Mouse (Mus musculus) MEL-GATA-1-ER (cell line): ENCODE measurements around the gene Cldn13.
"Not testable (repeated sequence)": the region's sequence is repeated elsewhere in the genome, so short reads cannot be mapped to it uniquely, and the experiment has no call there.

Experiments used
- DNase-seq: peaks from one replicate; pipeline ENCODE4 v3.0.0-alpha.2; 2012; ENCODE audit warnings: low read depth; ENCODE audit errors: extremely low read depth

The Cldn13 gene

GRCm38 (mm10) chr5:134934666-134935065 is 19.3 kb upstream of the Cldn13 start:
- DNase-seq: no peak

GRCm38 (mm10) chr5:134933686-134934085 is 18.4 kb upstream of the Cldn13 start:
- DNase-seq: not testable (repeated sequence)

DNA sequence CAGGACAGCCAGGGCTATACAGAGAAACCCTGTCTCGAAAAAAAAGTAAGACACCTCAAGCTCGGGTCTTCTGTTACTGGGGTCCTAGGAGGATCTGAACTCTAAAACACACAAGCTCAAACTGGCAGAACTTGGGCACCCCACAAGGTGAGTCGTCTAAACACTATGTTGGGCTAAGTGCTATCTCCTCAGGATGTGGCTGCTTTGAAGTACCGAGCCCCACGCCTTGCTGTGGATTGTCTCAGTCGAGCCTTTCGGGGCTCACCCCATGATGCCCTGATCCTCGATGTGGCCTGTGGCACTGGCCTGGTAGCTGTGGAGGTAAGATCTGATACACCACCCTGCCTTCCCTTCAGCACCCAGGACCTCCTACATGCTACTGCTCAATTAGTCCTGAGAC is 18.0 kb upstream of the Cldn13 start:
- DNase-seq: no peak

GRCm38 (mm10) chr5:134932903-134933276 is 17.6 kb upstream of the Cldn13 start:
- DNase-seq: peak; percentile 84

GRCm38 (mm10) chr5:134932179-134932902 is 17.0 kb upstream of the Cldn13 start, which contains the start of gene Mettl27:
Gene Mettl27, plus strand, starts transcription at chr5:134932368.
- peak; percentile 85 for DNase-seq

GRCm38 (mm10) chr5:134929988-134930387 is 14.7 kb upstream of the Cldn13 start:
- DNase-seq: no peak

DNA sequence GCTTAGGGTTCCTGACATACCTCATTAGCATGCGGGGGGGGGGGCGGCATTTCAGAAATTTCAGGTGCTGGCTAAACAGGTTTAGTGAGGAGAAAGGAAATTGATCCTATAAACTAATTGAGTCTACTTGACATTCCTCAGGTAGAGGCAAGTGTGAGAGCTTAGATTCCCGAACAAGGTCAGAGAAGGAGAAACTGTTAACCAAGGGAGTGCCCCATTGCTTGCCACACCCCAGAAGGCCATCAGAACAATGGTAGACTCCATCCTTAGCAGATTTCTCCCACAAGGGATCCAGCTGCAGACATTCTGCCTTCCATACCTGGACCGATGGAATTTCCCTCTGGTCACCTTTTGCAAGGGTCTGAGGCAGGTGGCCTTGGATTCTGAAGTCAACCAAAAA is 11.4 kb upstream of the Cldn13 start:
- DNase-seq: no peak

DNA sequence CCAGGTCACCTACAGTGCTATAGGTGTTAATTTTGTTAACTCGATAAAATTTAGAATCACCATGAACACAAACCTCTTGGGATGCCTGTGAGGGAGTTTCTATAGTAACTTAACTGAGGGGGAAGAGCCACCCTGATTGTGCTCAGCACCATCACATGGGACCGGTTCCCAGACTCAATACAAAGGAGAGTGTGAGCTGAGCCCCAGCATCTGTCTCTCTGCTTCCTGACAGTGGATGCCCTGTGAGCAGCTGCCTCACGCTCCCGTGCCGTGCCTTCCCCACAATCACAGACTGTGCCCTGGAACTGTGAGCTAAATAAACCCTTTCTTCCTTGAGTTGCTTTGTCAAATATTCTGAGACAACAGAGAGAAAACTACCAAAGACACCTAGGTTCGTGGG is 7.8 kb upstream of the Cldn13 start:
- no peak for DNase-seq

DNA sequence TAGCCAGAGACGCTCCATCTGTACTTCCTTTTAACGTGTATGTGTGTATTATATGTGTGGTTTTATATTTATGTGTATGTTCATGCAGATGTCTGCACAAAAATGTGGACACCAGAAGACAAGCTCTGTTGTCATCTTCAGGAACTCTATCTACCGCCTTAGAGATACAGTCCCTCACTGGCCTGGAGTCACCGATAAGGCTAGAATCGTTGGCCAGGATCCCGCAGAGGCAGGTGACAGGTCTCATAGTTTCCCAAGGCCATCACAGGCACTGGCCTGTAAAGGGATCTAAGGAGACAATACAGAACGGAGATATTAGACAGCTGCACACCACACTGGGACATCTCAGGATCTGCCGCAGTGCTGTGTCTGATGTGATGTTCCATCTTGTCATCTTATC is 5.8 kb upstream of the Cldn13 start:
- DNase-seq: no peak

- no peak for DNase-seq
Observed at GRCm38 (mm10) chr5:134920106-134920687, 4.9 kb upstream of the Cldn13 start.

GRCm38 (mm10) chr5:134919097-134919496 is 3.8 kb upstream of the Cldn13 start:
- peak; percentile 52 for DNase-seq

DNA sequence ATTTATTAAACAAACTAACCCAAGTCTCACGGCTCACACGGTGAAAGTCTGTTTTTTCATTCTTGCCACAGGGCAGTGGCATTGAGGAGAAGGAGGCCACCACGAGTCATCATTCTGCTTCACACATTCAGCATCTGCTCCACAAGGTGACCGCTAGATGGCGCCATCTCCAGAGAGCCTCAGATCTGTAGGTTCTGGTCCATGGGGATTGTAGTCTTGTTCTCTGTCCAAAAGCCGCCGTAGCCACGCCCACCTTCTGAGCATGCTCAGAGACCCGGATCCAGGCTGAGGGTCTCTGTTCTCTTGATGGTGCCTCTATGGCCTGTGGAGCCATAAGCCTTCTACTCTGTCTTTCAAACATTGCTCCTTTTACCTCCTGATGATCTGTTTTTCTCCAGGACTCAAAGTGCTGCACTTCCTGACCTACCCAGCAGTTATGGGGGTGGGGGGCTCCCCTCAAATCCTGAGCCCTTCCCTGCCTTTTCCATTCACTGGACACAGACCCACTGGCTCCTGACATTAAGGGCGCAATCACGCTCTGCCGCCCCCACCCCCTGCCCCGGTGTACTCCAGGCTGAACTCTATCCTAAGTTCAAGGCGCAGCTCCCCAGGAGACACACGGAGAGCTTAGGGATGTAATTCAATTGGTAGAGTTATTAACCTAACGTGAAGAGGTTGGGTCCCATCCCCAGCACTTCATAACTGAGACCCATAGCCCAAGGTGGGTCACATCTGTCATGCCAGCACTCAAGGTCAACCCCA is 2.9 kb upstream of the Cldn13 start:
- DNase-seq: peak; percentile 83

GRCm38 (mm10) chr5:134914510-134914909 is 816 bp downstream of the Cldn13 start:
- DNase-seq: no peak

GRCm38 (mm10) chr5:134913753-134914152 is 1.6 kb downstream of the Cldn13 start:
- DNase-seq: peak; percentile 78

DNA sequence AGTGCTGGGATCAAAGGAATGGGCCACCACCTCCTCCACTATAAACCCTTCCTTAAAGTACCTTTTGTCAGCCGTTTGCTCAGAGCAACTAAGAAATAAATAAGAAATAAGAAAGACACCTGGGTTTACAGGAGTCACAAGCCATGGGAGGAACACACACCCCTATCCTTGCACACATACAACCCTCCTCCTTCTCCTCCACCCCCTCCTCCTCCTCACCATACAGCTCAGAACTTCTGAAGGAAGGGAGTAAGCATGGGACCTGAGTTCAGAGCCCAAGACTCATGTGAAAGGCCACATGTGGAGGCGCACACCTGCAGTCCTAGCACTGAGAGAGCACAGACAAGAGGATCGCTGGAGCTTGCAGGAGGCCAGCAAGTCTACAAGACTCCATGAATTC is 2.0 kb downstream of the Cldn13 start:
- no peak for DNase-seq

GRCm38 (mm10) chr5:134911901-134912300 is 3.4 kb downstream of the Cldn13 start:
- DNase-seq: no peak

GRCm38 (mm10) chr5:134907135-134907534 is 8.2 kb downstream of the Cldn13 start:
- DNase-seq: peak; percentile 85

DNA sequence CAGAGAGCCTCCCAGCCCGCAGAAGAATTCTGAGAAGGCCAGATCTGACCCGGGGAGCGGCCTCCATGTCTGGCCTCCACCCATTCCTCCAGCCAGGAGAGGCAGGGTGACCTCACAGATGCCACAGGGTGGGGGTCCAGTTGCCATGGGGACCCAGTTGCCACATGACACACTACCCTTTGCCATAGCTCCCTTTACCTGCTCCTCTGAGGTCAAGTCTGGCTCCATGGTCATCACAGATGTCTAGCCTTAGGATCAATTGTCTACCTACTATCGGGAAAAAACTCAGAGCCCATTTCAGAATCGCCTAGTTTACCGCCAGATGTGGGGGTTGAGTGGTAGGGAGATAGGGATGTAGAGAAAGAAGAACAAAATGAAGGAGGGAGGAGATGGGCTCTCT is 8.7 kb downstream of the Cldn13 start, which contains the start of gene Tmem270:
Gene Tmem270, minus strand, starts transcription at position 101 of the 400 bp plus-strand sequence.
- no peak for DNase-seq

DNA sequence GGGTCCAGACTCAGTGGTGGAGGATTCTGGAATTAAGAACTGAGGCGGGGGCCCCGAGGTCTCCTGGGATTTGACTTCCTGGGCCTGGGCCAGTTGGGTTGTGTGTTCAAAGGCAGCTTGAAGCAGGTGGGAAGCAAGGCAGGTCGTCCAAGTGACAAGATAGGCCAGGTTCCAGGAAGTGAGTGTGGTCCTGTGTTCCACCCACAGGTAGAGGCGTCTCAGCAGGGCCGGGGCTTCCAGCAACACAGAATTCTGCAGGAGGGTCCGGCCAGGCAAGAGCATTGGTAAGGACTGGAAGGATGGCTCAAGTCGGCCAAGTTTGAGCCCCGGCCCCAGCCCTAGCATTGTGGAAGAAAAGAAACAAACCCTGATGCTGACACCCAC is 13.7 kb downstream of the Cldn13 start:
- no peak for DNase-seq

- no peak for DNase-seq
Observed at GRCm38 (mm10) chr5:134901012-134901643, 14.2 kb downstream of the Cldn13 start.

DNA sequence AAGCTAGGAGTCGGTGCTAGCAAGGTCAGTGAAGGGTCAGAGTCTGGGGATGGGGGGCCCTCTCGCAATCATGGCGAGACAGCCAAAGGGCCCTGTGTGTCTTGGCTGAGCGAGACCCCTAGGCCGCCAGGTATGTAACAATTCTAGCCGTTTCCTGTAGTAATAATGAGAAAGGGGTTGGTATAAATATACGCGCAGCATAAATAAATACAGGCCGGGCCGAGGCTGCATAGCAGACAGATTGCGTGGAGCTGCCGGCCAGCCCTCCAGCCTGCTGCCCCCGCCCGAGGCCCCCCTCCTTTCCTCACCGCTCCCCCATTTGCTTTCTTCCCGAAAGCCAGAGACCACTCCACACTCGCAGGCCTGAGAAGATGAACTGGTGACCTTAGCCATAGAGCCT is 17.7 kb downstream of the Cldn13 start:
- no peak for DNase-seq

GRCm38 (mm10) chr5:134896965-134897364 is 18.4 kb downstream of the Cldn13 start:
- no peak for DNase-seq
